Mouse (Mus musculus): ENCODE measurements around the gene Tmem79. TPM values are rescaled to one million over a fixed set of nuclear protein-coding genes. Genes with fewer than 3 reads are reported as not detected.

The Tmem79 gene
- 0.29 TPM for polyA plus RNA-seq (2014; fragmentation: Illumina TruSeq; extraction: RNeasy Lipid Tissue Mini Kit (QIAGEN cat#74804); ENCODE audit: low read depth, low replicate concordance)

DNA sequence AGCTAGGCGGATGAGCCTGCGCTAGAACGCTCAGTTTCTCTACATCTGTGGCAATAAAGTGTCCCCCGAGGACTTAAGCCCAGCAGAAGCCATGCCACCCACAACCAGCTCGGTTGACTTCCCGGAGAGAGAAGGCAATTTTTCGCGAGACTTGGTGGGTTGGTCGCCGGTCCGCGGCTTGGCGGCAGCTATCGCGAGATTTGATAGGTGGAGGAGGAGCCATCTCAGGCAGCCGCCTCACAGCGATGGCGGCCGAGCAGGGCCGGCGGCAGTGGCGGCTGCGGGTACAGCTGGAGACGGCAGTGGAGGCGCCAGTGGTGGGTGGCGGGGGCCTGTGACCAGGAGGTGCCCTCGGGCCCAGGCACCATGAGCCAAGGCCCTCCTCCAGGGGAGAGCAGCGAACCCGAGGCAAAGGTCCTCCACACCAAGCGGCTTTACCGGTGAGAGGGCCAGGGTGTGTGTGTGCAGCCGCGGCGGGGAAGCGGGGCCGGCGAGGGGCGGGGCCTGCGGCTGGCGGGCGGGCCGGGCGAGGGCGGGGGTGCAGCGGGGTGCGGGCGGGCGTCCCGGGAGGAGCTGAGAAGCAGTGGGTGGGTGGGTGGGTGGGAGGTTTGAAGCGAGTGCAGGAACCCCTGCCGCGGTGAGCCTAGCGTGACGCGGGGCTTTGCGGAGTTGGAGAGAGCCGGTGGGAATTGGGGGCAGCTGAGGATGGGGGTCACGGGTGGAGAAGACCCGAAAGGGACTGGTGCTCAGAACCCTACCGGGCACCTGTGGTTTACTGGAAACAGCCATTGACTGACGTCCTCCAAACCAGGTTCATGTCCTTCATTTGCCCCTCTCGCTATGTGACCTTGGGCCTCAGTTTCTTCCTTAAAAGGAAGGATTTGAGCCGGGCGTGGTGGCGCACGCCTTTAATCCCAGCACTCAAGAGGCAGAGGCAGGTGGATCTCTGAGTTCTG, at the start of gene Tmem79, which contains the start of gene Smg5:
Tmem79 (minus strand) TSS at position 91 of the 956 bp plus-strand sequence.
Smg5 (plus strand) TSS at position 203 of the 956 bp plus-strand sequence.

DNA sequence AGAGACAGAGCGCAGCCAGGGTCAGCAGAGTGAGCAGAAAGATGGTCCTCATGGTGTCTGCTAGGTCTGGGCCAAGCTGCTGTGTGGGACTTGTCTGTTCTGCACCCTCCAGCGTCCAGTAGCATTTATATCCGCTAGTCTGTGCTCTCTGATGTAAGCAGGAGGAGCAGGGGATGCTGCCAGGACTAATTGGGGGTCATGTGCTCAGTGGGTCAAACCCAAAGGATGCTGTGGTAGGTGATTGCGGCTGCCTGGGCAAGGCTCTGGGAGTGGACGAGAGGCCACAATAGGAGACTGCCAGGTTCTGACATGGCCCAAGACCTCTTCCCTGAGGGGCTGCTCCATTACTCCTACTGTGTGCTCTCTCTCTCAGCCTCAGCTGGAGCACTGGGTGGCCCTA, 48.4 kb upstream of the Tmem79 start, which contains the start of gene Bglap:
Bglap (minus strand) TSS at position 101 of the 400 bp plus-strand sequence.

DNA sequence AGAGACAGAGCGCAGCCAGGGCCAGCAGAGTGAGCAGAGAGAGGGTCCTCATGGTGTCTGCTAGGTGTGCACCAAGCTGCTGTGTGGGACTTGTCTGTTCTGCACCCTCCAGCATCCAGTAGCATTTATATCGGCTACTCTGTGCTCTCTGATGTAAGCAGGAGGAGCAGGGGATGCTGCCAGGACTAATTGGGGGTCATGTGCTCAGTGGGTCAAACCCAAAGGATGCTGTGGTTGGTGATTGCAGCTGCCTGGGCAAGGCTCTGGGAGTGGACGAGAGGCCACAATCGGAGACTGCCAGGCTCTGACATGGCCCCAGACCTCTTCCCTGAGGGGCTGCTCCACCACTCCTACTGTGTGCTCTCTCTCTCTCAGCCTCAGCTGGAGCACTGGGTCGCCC, 42.7 kb upstream of the Tmem79 start, which contains the start of gene Bglap2:
Bglap2 (minus strand) TSS at position 101 of the 400 bp plus-strand sequence.

DNA sequence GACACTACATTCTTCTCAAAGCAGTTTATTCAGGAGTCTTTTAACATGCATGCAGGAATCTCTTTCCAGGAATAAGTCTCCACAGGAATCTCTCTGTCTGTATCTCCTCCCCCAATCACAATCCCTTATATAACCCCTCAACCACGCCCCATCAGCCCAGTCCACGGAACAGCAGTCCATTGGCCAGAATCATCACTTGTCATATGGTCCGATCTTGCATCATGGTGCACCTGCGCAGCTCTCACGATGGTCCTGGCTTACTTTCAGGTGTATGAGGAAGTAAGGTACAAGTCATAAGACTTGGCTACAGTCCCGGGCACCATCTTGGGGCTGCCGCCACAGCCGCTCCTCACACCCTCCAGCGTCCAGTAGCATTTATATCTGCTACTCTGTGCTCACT, 36.7 kb upstream of the Tmem79 start, which contains the start of gene Bglap3:
Bglap3 (minus strand) TSS at position 101 of the 400 bp plus-strand sequence.

DNA sequence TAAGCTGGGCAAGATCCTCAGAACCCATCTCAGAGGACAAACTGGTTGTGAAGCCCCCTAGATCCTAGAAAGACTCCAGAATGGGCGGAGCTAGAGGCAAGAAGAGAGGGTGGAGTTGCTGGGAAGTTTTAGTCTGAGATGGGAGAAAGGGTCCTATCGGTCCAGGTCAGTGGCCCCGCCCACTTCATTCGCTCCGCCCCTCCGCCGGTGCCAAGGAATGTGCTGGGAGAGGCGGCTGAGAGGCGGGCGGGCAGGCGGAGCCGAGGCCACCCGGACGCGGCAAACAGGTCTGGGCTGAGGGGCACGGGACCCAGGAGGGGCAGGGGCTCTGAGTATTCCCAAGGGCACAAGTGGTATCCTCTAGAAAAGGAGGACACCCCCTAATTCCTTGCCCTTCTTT, 28.4 kb upstream of the Tmem79 start, which contains the start of gene Paqr6:
Paqr6 (plus strand) TSS at position 248 of the 400 bp plus-strand sequence.

GRCm38 (mm10) chr3:88324951-88325405, 11.0 kb downstream of the Tmem79 start, which contains the start of gene Glmp:
Gene Glmp, plus strand, starts transcription at chr3:88325023.

GRCm38 (mm10) chr3:88296561-88297318, 39.2 kb downstream of the Tmem79 start, which contains the start of the genes Tsacc and Cct3:
Gene Tsacc, minus strand, starts transcription at chr3:88296999.
Gene Cct3, plus strand, starts transcription at chr3:88297116.

DNA sequence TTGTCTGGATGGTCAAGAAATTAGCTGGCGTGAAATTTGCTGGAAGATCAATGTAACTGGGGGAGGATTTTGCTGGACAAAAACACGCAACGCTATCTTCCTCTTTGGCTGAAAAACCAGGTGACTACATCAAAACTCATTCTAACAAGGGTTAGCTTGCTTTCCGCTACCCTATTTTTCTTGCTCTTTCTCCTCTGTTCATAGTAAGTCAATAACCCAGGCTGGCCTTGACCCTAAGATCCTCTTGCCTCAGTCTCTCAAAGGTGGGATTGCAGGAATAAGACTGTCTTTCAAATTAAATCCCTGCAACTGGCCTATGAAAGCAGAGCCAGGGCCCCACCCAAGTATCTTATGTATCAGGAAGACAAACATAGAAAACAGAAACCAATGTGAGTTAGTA, 48.8 kb downstream of the Tmem79 start, which contains the start of gene Gm38392:
Gm38392 (minus strand) TSS at position 101 of the 400 bp plus-strand sequence.

Other genes with a start within 250 kb of the Tmem79 start
- gene Mef2d, start 193.8 kb downstream of the Tmem79 start, polyA plus RNA-seq (2014; fragmentation: Illumina TruSeq; extraction: RNeasy Lipid Tissue Mini Kit (QIAGEN cat#74804); ENCODE audit: low read depth, low replicate concordance): 17.6 TPM
- gene Rhbg, start 81.4 kb downstream of the Tmem79 start, polyA plus RNA-seq (2014; fragmentation: Illumina TruSeq; extraction: RNeasy Lipid Tissue Mini Kit (QIAGEN cat#74804); ENCODE audit: low read depth, low replicate concordance): not detected
- gene Gm38392, start 48.9 kb downstream of the Tmem79 start, polyA plus RNA-seq (2014; fragmentation: Illumina TruSeq; extraction: RNeasy Lipid Tissue Mini Kit (QIAGEN cat#74804); ENCODE audit: low read depth, low replicate concordance): not detected
- 3.9 TPM for gene Tsacc, start 39.1 kb downstream of the Tmem79 start, polyA plus RNA-seq (2014; fragmentation: Illumina TruSeq; extraction: RNeasy Lipid Tissue Mini Kit (QIAGEN cat#74804); ENCODE audit: low read depth, low replicate concordance)
- gene Cct3, start 39.0 kb downstream of the Tmem79 start, polyA plus RNA-seq (2014; fragmentation: Illumina TruSeq; extraction: RNeasy Lipid Tissue Mini Kit (QIAGEN cat#74804); ENCODE audit: low read depth, low replicate concordance): 157 TPM
- 2.6 TPM for gene Glmp, start 11.1 kb downstream of the Tmem79 start, polyA plus RNA-seq (2014; fragmentation: Illumina TruSeq; extraction: RNeasy Lipid Tissue Mini Kit (QIAGEN cat#74804); ENCODE audit: low read depth, low replicate concordance)
- 21.1 TPM for gene Smg5, start 112 bp upstream of the Tmem79 start, polyA plus RNA-seq (2014; fragmentation: Illumina TruSeq; extraction: RNeasy Lipid Tissue Mini Kit (QIAGEN cat#74804); ENCODE audit: low read depth, low replicate concordance)
- gene Paqr6, start 28.4 kb upstream of the Tmem79 start, polyA plus RNA-seq (2014; fragmentation: Illumina TruSeq; extraction: RNeasy Lipid Tissue Mini Kit (QIAGEN cat#74804); ENCODE audit: low read depth, low replicate concordance): not detected
- gene Bglap3, start 36.6 kb upstream of the Tmem79 start, polyA plus RNA-seq (2014; fragmentation: Illumina TruSeq; extraction: RNeasy Lipid Tissue Mini Kit (QIAGEN cat#74804); ENCODE audit: low read depth, low replicate concordance): not detected
- not detected for gene Bglap2, start 42.6 kb upstream of the Tmem79 start, polyA plus RNA-seq (2014; fragmentation: Illumina TruSeq; extraction: RNeasy Lipid Tissue Mini Kit (QIAGEN cat#74804); ENCODE audit: low read depth, low replicate concordance)
- gene Bglap, start 48.3 kb upstream of the Tmem79 start, polyA plus RNA-seq (2014; fragmentation: Illumina TruSeq; extraction: RNeasy Lipid Tissue Mini Kit (QIAGEN cat#74804); ENCODE audit: low read depth, low replicate concordance): not detected
- gene Pmf1, start 74.2 kb upstream of the Tmem79 start, polyA plus RNA-seq (2014; fragmentation: Illumina TruSeq; extraction: RNeasy Lipid Tissue Mini Kit (QIAGEN cat#74804); ENCODE audit: low read depth, low replicate concordance): 3.0 TPM
- gene Slc25a44, start 89.0 kb upstream of the Tmem79 start, polyA plus RNA-seq (2014; fragmentation: Illumina TruSeq; extraction: RNeasy Lipid Tissue Mini Kit (QIAGEN cat#74804); ENCODE audit: low read depth, low replicate concordance): 21.4 TPM
- 2.4 TPM for gene Sema4a, start 125.0 kb upstream of the Tmem79 start, polyA plus RNA-seq (2014; fragmentation: Illumina TruSeq; extraction: RNeasy Lipid Tissue Mini Kit (QIAGEN cat#74804); ENCODE audit: low read depth, low replicate concordance)
- gene Lmna, start 173.8 kb upstream of the Tmem79 start, polyA plus RNA-seq (2014; fragmentation: Illumina TruSeq; extraction: RNeasy Lipid Tissue Mini Kit (QIAGEN cat#74804); ENCODE audit: low read depth, low replicate concordance): 4.2 TPM
- 2.4 TPM for gene Mex3a, start 196.2 kb upstream of the Tmem79 start, polyA plus RNA-seq (2014; fragmentation: Illumina TruSeq; extraction: RNeasy Lipid Tissue Mini Kit (QIAGEN cat#74804); ENCODE audit: low read depth, low replicate concordance)
- not detected for gene Rab25, start 212.2 kb upstream of the Tmem79 start, polyA plus RNA-seq (2014; fragmentation: Illumina TruSeq; extraction: RNeasy Lipid Tissue Mini Kit (QIAGEN cat#74804); ENCODE audit: low read depth, low replicate concordance)
- 5.0 TPM for gene Lamtor2, start 216.9 kb upstream of the Tmem79 start, polyA plus RNA-seq (2014; fragmentation: Illumina TruSeq; extraction: RNeasy Lipid Tissue Mini Kit (QIAGEN cat#74804); ENCODE audit: low read depth, low replicate concordance)
- gene Ubqln4, start 217.6 kb upstream of the Tmem79 start, polyA plus RNA-seq (2014; fragmentation: Illumina TruSeq; extraction: RNeasy Lipid Tissue Mini Kit (QIAGEN cat#74804); ENCODE audit: low read depth, low replicate concordance): 22.3 TPM
- 33.1 TPM for gene Ssr2, start 239.7 kb upstream of the Tmem79 start, polyA plus RNA-seq (2014; fragmentation: Illumina TruSeq; extraction: RNeasy Lipid Tissue Mini Kit (QIAGEN cat#74804); ENCODE audit: low read depth, low replicate concordance)

Measured in adrenal gland, adult 10 weeks (tissue).